Mouse (Mus musculus): ENCODE data around the gene Ivns1abp. TPM values are rescaled to one million over a fixed set of nuclear protein-coding genes. Genes with fewer than 3 reads are reported as not detected.
"Not testable (repeated sequence)": the region's sequence is repeated elsewhere in the genome, so short reads cannot be mapped to it uniquely, and the experiment has no call there.

Ivns1abp gene
- total RNA-seq, 2 experiments from 2014 or later: 102 to 147 TPM

- DNase-seq (ENCODE audit: low spot score in 2 of 2): peak; percentile 47 to 55
Measured at GRCm38 (mm10) chr1:151338941-151339340, 5.3 kb upstream of the Ivns1abp start.

- DNase-seq (ENCODE audit: low spot score in 2 of 2): no peak
Measured at GRCm38 (mm10) chr1:151341321-151342044, 2.8 kb upstream of the Ivns1abp start.

- DNase-seq (ENCODE audit: low spot score in 2 of 2): no peak
Measured at GRCm38 (mm10) chr1:151342311-151342710, 2.0 kb upstream of the Ivns1abp start.

- no peak for DNase-seq (ENCODE audit: low spot score in 2 of 2)
Measured at GRCm38 (mm10) chr1:151342968-151343367, 1.3 kb upstream of the Ivns1abp start.

- no peak for DNase-seq (ENCODE audit: low spot score in 2 of 2)
Measured at GRCm38 (mm10) chr1:151343571-151344282, 550 bp upstream of the Ivns1abp start.

- DNase-seq (ENCODE audit: low spot score in 2 of 2): peak; percentile 97
Measured at GRCm38 (mm10) chr1:151345109-151345862, 1.0 kb downstream of the Ivns1abp start.

GRCm38 (mm10) chr1:151345863-151346195, 1.6 kb downstream of the Ivns1abp start:
- DNase-seq (ENCODE audit: low spot score in 2 of 2): no peak

GRCm38 (mm10) chr1:151346681-151347127, 2.4 kb downstream of the Ivns1abp start:
- DNase-seq (ENCODE audit: low spot score in 2 of 2): no peak

GRCm38 (mm10) chr1:151348293-151348692, 4.0 kb downstream of the Ivns1abp start:
- not testable (repeated sequence) for DNase-seq (ENCODE audit: low spot score in 2 of 2)

GRCm38 (mm10) chr1:151352911-151353310, 8.6 kb downstream of the Ivns1abp start:
- DNase-seq (ENCODE audit: low spot score in 2 of 2): no peak

- DNase-seq (ENCODE audit: low spot score in 2 of 2): no peak
Measured at GRCm38 (mm10) chr1:151355994-151356393, 11.7 kb downstream of the Ivns1abp start.

GRCm38 (mm10) chr1:151359374-151359773, 15.1 kb downstream of the Ivns1abp start:
- DNase-seq (ENCODE audit: low spot score in 2 of 2): no peak

- DNase-seq (ENCODE audit: low spot score in 2 of 2): peak in 1 of 2 experiments; percentile 19
Measured at GRCm38 (mm10) chr1:151366944-151367605, 22.8 kb downstream of the Ivns1abp start.

- no peak for DNase-seq (ENCODE audit: low spot score in 2 of 2)
Measured at GRCm38 (mm10) chr1:151367721-151368324, 23.5 kb downstream of the Ivns1abp start.

- DNase-seq (ENCODE audit: low spot score in 2 of 2): no peak
Measured at GRCm38 (mm10) chr1:151368444-151368843, 24.2 kb downstream of the Ivns1abp start.

GRCm38 (mm10) chr1:151370573-151370972, 26.3 kb downstream of the Ivns1abp start:
- DNase-seq (ENCODE audit: low spot score in 2 of 2): no peak

- no peak for DNase-seq (ENCODE audit: low spot score in 2 of 2)
Measured at GRCm38 (mm10) chr1:151371543-151371942, 27.3 kb downstream of the Ivns1abp start.

GRCm38 (mm10) chr1:151372823-151373222, 28.5 kb downstream of the Ivns1abp start:
- DNase-seq (ENCODE audit: low spot score in 2 of 2): no peak

- DNase-seq (ENCODE audit: low spot score in 2 of 2): no peak
Measured at GRCm38 (mm10) chr1:151377353-151377752, 33.1 kb downstream of the Ivns1abp start.

- DNase-seq (ENCODE audit: low spot score in 2 of 2): no peak
Measured at GRCm38 (mm10) chr1:151390029-151390428, 45.8 kb downstream of the Ivns1abp start.

- DNase-seq (ENCODE audit: low spot score in 2 of 2): no peak
Measured at GRCm38 (mm10) chr1:151409827-151410226, 65.5 kb downstream of the Ivns1abp start.
